In the genomic region with DNA sequence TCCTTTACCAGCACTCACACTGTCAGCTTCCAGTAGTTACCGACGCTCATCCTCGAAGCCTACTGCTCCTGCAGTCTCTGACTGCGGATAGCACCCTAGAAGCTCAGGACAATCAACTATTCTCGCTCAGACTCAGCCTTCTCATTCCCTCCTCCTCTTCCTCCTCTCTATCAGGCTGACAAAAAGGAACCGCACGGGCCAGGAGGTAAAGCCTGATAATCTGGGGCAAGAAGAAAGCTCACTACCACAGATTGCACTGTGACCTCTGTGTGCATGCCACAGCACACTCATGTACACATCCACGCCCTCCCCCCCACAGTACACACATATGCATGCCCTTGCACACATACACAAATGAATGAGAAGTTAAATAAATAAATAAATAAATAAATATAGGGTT, we compare ENCODE assay signal across 15 mouse cellular contexts. TPM values are rescaled to one million over a fixed set of nuclear protein-coding genes. Genes with fewer than 3 reads are reported as not detected.
"Had no signal": no experiment of that assay in that cellular context is flagged by ENCODE, and none has a peak within 500 bp of the region (broad histone marks: within the 10 kb centered on the region; RNA-seq: fewer than 3 reads in every experiment).

No protein-coding gene starts in this region.

- H3K4me3 ChIP-seq: limb, embryonic 12.5 days; myocyte; neural tube, embryonic 15.5 days had no signal

- DNase-seq: kidney, adult 11 months; kidney, adult 9 months; kidney, postnatal 36 days; layer of hippocampus, adult 9-11 months; layer of hippocampus, postnatal 36 days; lung, postnatal 36 days; midbrain, embryonic 14.5 days; right cerebral cortex, adult 18-20 months had no signal

- H3K27ac ChIP-seq: kidney, postnatal 0 days; limb, embryonic 12.5 days; neural tube, embryonic 15.5 days; stomach, postnatal 0 days had no signal

- H3K4me1 ChIP-seq: limb, embryonic 12.5 days; neural tube, embryonic 15.5 days had no signal

- H3K9me3 ChIP-seq: limb, embryonic 12.5 days; neural tube, embryonic 15.5 days had no signal

- H3K4me2 ChIP-seq: limb, embryonic 12.5 days; neural tube, embryonic 15.5 days had no signal

- H3K27me3 ChIP-seq: limb, embryonic 12.5 days; neural tube, embryonic 15.5 days had no signal

- H3K9ac ChIP-seq: limb, embryonic 12.5 days; neural tube, embryonic 15.5 days had no signal

- ATAC-seq: inflammation-experienced regulatory T-cells, adult 6 months had no signal

RNA-seq across cellular contexts. Expression of gene Ak7, which starts 29.5 kb away (rescaled TPM):
- polyA plus RNA-seq: liver, adult 2 months had no signal
